Mouse (Mus musculus) midbrain, embryonic 11.5 days (tissue): ENCODE data around the gene Ap1b1. TPM values are rescaled to one million over a fixed set of nuclear protein-coding genes. Genes with fewer than 3 reads are reported as not detected.

Source experiments
- ATAC-seq: fragments of 200-750 bp; cut with Nextera tagmentation; 2 replicates; pipeline ENCODE4 v1.8.0; 2017; ENCODE audit warnings: moderate TSS enrichment, moderate library complexity; ENCODE audit not compliant: low FRiP score
- DNase-seq: peaks from one replicate; pipeline ENCODE4 v3.0.0; 2015; ENCODE audit warnings: low spot score; ENCODE audit errors: missing footprints
- H3K27ac ChIP-seq: fragments of 300-500 bp; sonication (generic); 2 replicates; pipeline ENCODE4 v1.5.1; 2014; ENCODE audit warnings: low read depth, low read length
- H3K27me3 ChIP-seq: fragments of 300-500 bp; sonication (generic); 2 replicates; pipeline ENCODE4 v1.6.1; 2014; ENCODE audit warnings: mild to moderate bottlenecking, low read length, moderate library complexity, mixed read lengths; ENCODE audit not compliant: control insufficient read depth, insufficient read depth
- H3K36me3 ChIP-seq: fragments of 300-500 bp; sonication (generic); 2 replicates; pipeline ENCODE4 v1.6.1; 2014; ENCODE audit warnings: mild to moderate bottlenecking, low read length, moderate library complexity, mixed read lengths; ENCODE audit not compliant: control insufficient read depth, insufficient read depth
- H3K4me1 ChIP-seq: fragments of 300-500 bp; sonication (generic); 2 replicates; pipeline ENCODE4 v1.6.1; 2014; ENCODE audit warnings: low read length; ENCODE audit not compliant: control insufficient read depth, insufficient read depth
- H3K4me2 ChIP-seq: fragments of 300-500 bp; sonication (generic); 2 replicates; pipeline ENCODE4 v1.6.1; 2014; ENCODE audit warnings: mild to moderate bottlenecking, moderate library complexity
- H3K4me3 ChIP-seq: fragments of 300-500 bp; sonication (generic); 2 replicates; pipeline ENCODE4 v1.5.1; 2014; ENCODE audit warnings: low read depth, low read length
- H3K9ac ChIP-seq: fragments of 300-500 bp; sonication (generic); 2 replicates; pipeline ENCODE4 v1.6.1; 2014; ENCODE audit warnings: low read length
- H3K9me3 ChIP-seq: fragments of 300-500 bp; sonication (generic); 2 replicates; pipeline ENCODE4 v1.6.1; 2016; ENCODE audit warnings: low read length; ENCODE audit not compliant: control insufficient read depth
- WGBS: fragments of 180-500 bp; shearing (Covaris S2); extraction: QIAGEN DNeasy Blood & Tissue Kit; methylation state at CpG from one replicate; pipeline ENCODE4 v1.1.7; 2014; 5-methylcytosine and 5-hydroxymethylcytosine counted together
- polyA plus RNA-seq: library from polyadenylated mRNA; unstranded; fragments of >200 nt; fragmentation: Nextera tagmentation; extraction: Ambion mirVana; gene quantifications from 2 replicates; pipeline ENCODE4 v1.2.1, GENCODE M21; 2014

Ap1b1 gene
- polyA plus RNA-seq: 59.5 and 61.6 TPM in 2 replicates

DNA sequence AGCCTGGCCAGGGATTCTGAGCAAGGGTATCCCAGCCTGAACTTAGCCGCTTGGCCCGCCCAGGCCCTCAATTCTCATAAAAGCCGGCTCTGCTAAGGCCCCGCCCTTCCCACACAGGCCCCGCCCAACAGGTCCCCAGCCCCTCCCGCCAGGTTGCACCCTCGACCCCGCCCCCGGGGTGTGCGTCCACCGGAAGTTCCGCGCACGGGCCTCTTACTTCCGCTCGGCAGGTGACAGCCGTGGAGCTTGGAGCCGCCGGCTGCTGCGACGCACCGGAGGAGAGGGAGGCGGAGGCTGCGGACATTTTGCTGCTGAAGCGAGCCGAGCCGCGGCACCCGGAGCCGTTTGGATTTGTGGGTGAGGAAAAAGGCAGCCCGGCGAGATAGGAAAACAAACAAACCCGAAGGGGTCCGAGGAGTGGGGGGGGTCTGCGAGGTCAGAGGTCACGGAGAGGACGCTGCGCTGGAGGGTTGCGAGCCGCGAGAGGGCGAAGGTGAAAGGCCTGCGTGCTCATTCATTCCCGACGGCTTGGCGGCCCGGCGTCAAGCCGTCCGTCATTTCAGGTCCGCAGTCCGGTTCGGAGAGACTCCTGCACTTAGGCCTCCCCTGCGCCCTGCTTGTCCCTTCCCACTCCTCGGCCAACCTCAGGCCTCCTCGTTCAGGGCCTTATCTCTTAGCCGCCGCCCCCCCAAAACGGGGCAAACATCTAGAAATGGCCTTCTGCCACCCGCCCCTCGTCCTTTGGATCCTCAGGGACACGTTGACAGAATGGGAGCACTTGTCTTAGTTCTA, at the start of gene Ap1b1:
Gene Ap1b1, plus strand, starts transcription at position 130 of the 792 bp plus-strand sequence.
- Histone ChIP-seq H3K4me1 (peaks cover 6% of the 10 kb centered on the region), H3K4me3 (peak within 1 kb of the TSS; percentile 83), H3K27ac (no peak within 1 kb of the TSS; the same call in 1 of the 2 replicates), H3K9me3 (no peaks in the 10 kb centered on the region), H3K9ac (peak within 1 kb of the TSS; percentile 78), H3K4me2 (peak within 1 kb of the TSS; percentile 95), H3K27me3 (no peaks in the 10 kb centered on the region), H3K36me3 (no peaks in the 10 kb centered on the region)
- 1% methylated on average over 62 of the region's 62 CpGs for WGBS
- DNase-seq (peak; percentile 98), ATAC-seq (peak; percentile 95)

- Histone ChIP-seq H3K4me3 (peak overlapping the region; percentile 46; the same call in 1 of the 2 replicates), H3K9me3 (no peaks in the 10 kb centered on the region), H3K9ac (no peak overlapping the region), H3K4me1 (peaks cover 14% of the 10 kb centered on the region), H3K4me2 (peak overlapping the region; percentile 79), H3K27me3 (peaks cover 56% of the 10 kb centered on the region), H3K27ac (no peak overlapping the region), H3K36me3 (no peaks in the 10 kb centered on the region)
- ATAC-seq (no peak), DNase-seq (no peak)
- WGBS: 44% methylated on average over 13 of the region's 13 CpGs
These were observed 40.1 kb upstream of the Ap1b1 start for GRCm38 (mm10) chr11:4946530-4946929.

- Histone ChIP-seq H3K4me3 (peak overlapping the region; percentile 46), H3K9ac (peak overlapping the region; percentile 51), H3K36me3 (no peaks in the 10 kb centered on the region), H3K27ac (peak overlapping the region; percentile 25; the same call in 1 of the 2 replicates), H3K4me1 (peaks cover 14% of the 10 kb centered on the region), H3K9me3 (no peaks in the 10 kb centered on the region), H3K4me2 (peak overlapping the region; percentile 79), H3K27me3 (peaks cover 60% of the 10 kb centered on the region)
- whole genome bisulfite sequencing: under 1% methylated on average over 112 of the region's 120 CpGs
- peak; percentile 82 for ATAC-seq
- DNase-seq: peak; percentile 91
These were observed 39.4 kb upstream of the Ap1b1 start for GRCm38 (mm10) chr11:4946947-4947812.

- no peaks in the 10 kb centered on the region for H3K36me3 ChIP-seq
- H3K27ac ChIP-seq: peak within 1 kb of the TSS; percentile 25; the same call in 1 of the 2 replicates
- peak; percentile 51 for ATAC-seq
- no peaks in the 10 kb centered on the region for H3K9me3 ChIP-seq
- no peak for DNase-seq
- peaks cover 60% of the 10 kb centered on the region for H3K27me3 ChIP-seq
- H3K4me2 ChIP-seq: peak within 1 kb of the TSS; percentile 79
- H3K4me3 ChIP-seq: peak within 1 kb of the TSS; percentile 46
- H3K9ac ChIP-seq: peak within 1 kb of the TSS; percentile 51
- peaks cover 14% of the 10 kb centered on the region for H3K4me1 ChIP-seq
- 0% methylated on average over 31 of the region's 41 CpGs for WGBS
These were observed 38.8 kb upstream of the Ap1b1 start, which contains the start of gene Nefh for GRCm38 (mm10) chr11:4947813-4948174. Gene Nefh, minus strand, starts transcription at chr11:4948064.

GRCm38 (mm10) chr11:4948792-4949191, 37.8 kb upstream of the Ap1b1 start:
- Histone ChIP-seq H3K4me2 (no peak overlapping the region), H3K36me3 (no peaks in the 10 kb centered on the region), H3K9ac (no peak overlapping the region), H3K4me3 (no peak overlapping the region), H3K27me3 (peaks cover 60% of the 10 kb centered on the region), H3K4me1 (peaks cover 15% of the 10 kb centered on the region), H3K9me3 (no peaks in the 10 kb centered on the region), H3K27ac (no peak overlapping the region)
- 29% methylated on average over 8 of the region's 8 CpGs for WGBS
- DNase-seq: peak; percentile 91
- ATAC-seq: no peak

DNA sequence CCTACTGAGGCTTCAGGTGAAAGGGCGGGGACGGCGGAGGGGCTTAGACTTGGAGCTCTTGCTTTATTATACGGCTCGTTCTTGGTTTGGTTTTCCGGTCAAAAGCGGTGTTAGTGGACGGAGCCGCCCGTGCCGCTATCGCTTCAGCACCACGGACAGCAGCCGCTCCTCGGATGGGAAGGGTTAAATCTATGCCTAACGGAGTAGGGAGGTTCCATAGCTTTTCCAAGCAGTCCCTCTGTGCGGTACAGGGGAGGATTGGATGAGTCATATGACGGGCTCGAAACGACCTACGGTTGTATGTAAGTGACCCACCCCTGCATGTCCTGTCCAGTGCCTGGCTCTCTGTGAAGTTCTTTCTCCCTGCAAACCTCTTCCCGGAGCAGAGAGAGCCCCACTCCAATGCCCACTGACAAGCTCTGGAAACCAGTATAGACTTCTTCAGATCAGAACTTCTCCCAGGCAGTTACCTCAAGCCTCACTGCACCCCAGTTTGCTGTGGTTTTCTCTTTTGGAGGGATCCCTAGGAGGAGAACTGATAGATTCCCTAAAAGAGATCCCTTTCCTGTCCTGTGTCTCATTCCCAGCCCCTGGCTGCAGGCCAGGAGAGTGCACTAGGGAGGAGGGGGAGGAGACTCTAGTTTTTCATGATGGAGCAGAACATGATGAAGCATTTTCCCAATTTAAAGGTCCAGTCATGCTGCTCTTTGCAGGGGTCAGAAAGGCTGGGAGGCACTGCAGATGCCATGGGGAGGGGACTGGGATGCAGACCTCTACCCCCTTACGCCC, 37.2 kb upstream of the Ap1b1 start:
- no peak overlapping the region for H3K27ac ChIP-seq
- 4% methylated on average over 23 of the region's 23 CpGs for WGBS
- DNase-seq (peak; percentile 97), ATAC-seq (no peak)
- peaks cover 60% of the 10 kb centered on the region for H3K27me3 ChIP-seq
- H3K9ac ChIP-seq: no peak overlapping the region
- H3K9me3 ChIP-seq: no peaks in the 10 kb centered on the region
- no peaks in the 10 kb centered on the region for H3K36me3 ChIP-seq
- H3K4me3 ChIP-seq: no peak overlapping the region
- peaks cover 19% of the 10 kb centered on the region for H3K4me1 ChIP-seq
- H3K4me2 ChIP-seq: no peak overlapping the region

DNA sequence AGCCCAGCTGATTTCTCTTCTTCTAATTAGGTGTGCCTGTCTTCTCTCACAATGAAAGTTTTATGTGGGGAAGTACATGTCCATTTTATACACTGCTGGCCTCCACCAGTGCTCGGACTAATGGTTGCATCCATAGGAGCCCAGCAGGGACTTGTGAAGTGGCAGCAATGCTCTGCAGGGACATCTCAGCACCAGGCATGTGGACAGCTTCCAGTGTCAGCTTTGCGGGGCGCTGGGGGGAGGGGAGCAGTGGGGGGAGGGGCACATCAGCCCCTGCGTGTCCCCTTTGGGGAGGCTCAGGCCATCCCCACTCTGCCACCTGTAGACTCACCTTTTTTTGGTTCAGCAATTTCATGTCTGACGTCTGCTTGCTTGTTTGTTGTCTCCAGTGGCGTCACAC, 33.2 kb upstream of the Ap1b1 start:
- no peaks in the 10 kb centered on the region for H3K36me3 ChIP-seq
- H3K9me3 ChIP-seq: no peaks in the 10 kb centered on the region
- peaks cover 5% of the 10 kb centered on the region for H3K4me1 ChIP-seq
- DNase-seq: no peak
- H3K4me2 ChIP-seq: no peak overlapping the region
- no peak overlapping the region for H3K27ac ChIP-seq
- peaks cover 28% of the 10 kb centered on the region for H3K27me3 ChIP-seq
- H3K9ac ChIP-seq: no peak overlapping the region
- WGBS: 1% methylated on average over 6 of the region's 6 CpGs
- H3K4me3 ChIP-seq: no peak overlapping the region
- no peak for ATAC-seq

- WGBS: 2% methylated on average over 8 of the region's 8 CpGs
- DNase-seq (no peak), ATAC-seq (no peak)
- no peaks in the 10 kb centered on the region for H3K9me3 ChIP-seq
- H3K9ac ChIP-seq: no peak overlapping the region
- peaks cover 5% of the 10 kb centered on the region for H3K4me1 ChIP-seq
- H3K27me3 ChIP-seq: peaks cover 23% of the 10 kb centered on the region
- no peak overlapping the region for H3K27ac ChIP-seq
- H3K36me3 ChIP-seq: no peaks in the 10 kb centered on the region
- H3K4me3 ChIP-seq: no peak overlapping the region
- no peak overlapping the region for H3K4me2 ChIP-seq
These were observed 32.7 kb upstream of the Ap1b1 start for GRCm38 (mm10) chr11:4953918-4954317.
